19 mouse cellular contexts compared by ENCODE assay signal in genomic region chr4:126027980-126028379, GRCm38 (mm10). TPM values are rescaled to one million over a fixed set of nuclear protein-coding genes. Genes with fewer than 3 reads are reported as not detected.
A peak's percentile ranks its signal among the peaks of the same experiment; 100 is the strongest.
DNase-seq lines count a peak whose midpoint lies in the region; ATAC-seq and TF ChIP-seq lines count a peak whose summit lies in the region.
"Had no signal": no experiment of that assay in that cellular context is flagged by ENCODE, and none has a peak within 500 bp of the region (broad histone marks: within the 10 kb centered on the region; RNA-seq: fewer than 3 reads in every experiment).

No protein-coding gene starts in this region.

- whole genome bisulfite sequencing in liver, postnatal 0 days (ENCODE audit: insufficient replicate concordance) = 38% methylated on average over 3 of the region's 3 CpGs
- WGBS in liver, embryonic 14.5 days (ENCODE audit: insufficient replicate concordance) = 13% methylated on average over 3 of the region's 3 CpGs

- ATAC-seq in liver, postnatal 0 days = no peak
- ATAC-seq in granulocyte monocyte progenitor cell, adult 5-6 weeks (replicated peaks; ENCODE audit: poor library complexity, severe bottlenecking) = peak; percentile 23; the same call in 1 of the 2 replicates
- peak; percentile 37; the same call in 1 of the 2 replicates for ATAC-seq in liver, embryonic 14.5 days (ENCODE audit: insufficient read depth)
- ATAC-seq: forebrain, embryonic 16.5 days had no signal

- H3K4me3 ChIP-seq in liver, postnatal 0 days (ENCODE audit: low read depth, low read length) = no peak overlapping the region
- H3K4me3 ChIP-seq in liver, embryonic 14.5 days (ENCODE audit: insufficient read depth in 1 of 2, low read depth in 2 of 2, low read length in 2 of 2) = no peak overlapping the region
- H3K4me3 ChIP-seq: embryonic facial prominence, embryonic 13.5 days; forebrain, embryonic 12.5 days; heart, embryonic 13.5 days; hindbrain, embryonic 15.5 days had no signal

- TF ChIP-seq EP300 in liver, postnatal 0 days (IDR thresholded peaks at IDR 0.05; ENCODE audit: low read depth) = no peak
- TF ChIP-seq EP300 in liver, embryonic 14.5 days (IDR thresholded peaks at IDR 0.05; ENCODE audit: low read depth) = no peak

- no peak overlapping the region for H3K9ac ChIP-seq in liver, postnatal 0 days (replicated peaks)
- H3K9ac ChIP-seq in liver, embryonic 14.5 days (replicated peaks) = no peak overlapping the region
- H3K9ac ChIP-seq: embryonic facial prominence, embryonic 13.5 days; forebrain, embryonic 12.5 days; heart, embryonic 13.5 days; hindbrain, embryonic 15.5 days had no signal

- no peaks in the 10 kb centered on the region for H3K36me3 ChIP-seq in liver, postnatal 0 days (replicated peaks; ENCODE audit: insufficient read depth, low read length)
- no peaks in the 10 kb centered on the region for H3K36me3 ChIP-seq in liver, embryonic 14.5 days (replicated peaks; ENCODE audit: control insufficient read depth, insufficient read depth, low read depth)
- H3K36me3 ChIP-seq: embryonic facial prominence, embryonic 13.5 days; forebrain, embryonic 12.5 days; heart, embryonic 13.5 days; hindbrain, embryonic 15.5 days had no signal

- no peaks in the 10 kb centered on the region for H3K4me1 ChIP-seq in liver, postnatal 0 days (ENCODE audit: insufficient read depth)
- H3K4me1 ChIP-seq in liver, embryonic 14.5 days (replicated peaks; ENCODE audit: control insufficient read depth in 2 of 2, insufficient read depth in 2 of 2, low read length in 1 of 2) = peaks cover 0 to 11% of the 10 kb centered on the region in 2 experiments; a peak in 2 of 4 replicates
- H3K4me1 ChIP-seq: embryonic facial prominence, embryonic 13.5 days; forebrain, embryonic 12.5 days; heart, embryonic 13.5 days; hindbrain, embryonic 15.5 days had no signal

- no peaks in the 10 kb centered on the region for H3K27me3 ChIP-seq in liver, postnatal 0 days (ENCODE audit: insufficient read depth, low read length)
- no peaks in the 10 kb centered on the region for H3K27me3 ChIP-seq in liver, embryonic 14.5 days (ENCODE audit: control insufficient read depth, insufficient read depth, low read length)
- H3K27me3 ChIP-seq: embryonic facial prominence, embryonic 13.5 days; forebrain, embryonic 12.5 days; hindbrain, embryonic 15.5 days had no signal

- H3K27ac ChIP-seq in liver, postnatal 0 days (ENCODE audit: low read depth) = no peak overlapping the region
- no peak overlapping the region for H3K27ac ChIP-seq in liver, embryonic 14.5 days
- H3K27ac ChIP-seq: embryonic facial prominence, embryonic 13.5 days; forebrain, embryonic 12.5 days; heart, embryonic 13.5 days; hindbrain, embryonic 15.5 days had no signal

- H3K4me2 ChIP-seq in liver, postnatal 0 days (ENCODE audit: low read depth, low read length) = no peak overlapping the region
- H3K4me2 ChIP-seq in liver, embryonic 14.5 days (ENCODE audit: low read depth) = no peak overlapping the region
- H3K4me2 ChIP-seq: embryonic facial prominence, embryonic 13.5 days; forebrain, embryonic 12.5 days; heart, embryonic 13.5 days; hindbrain, embryonic 15.5 days had no signal

- DNase-seq in liver = peak; percentile 28
- no peak for DNase-seq in liver, postnatal 0 days
- no peak for DNase-seq in liver, embryonic 14.5 days (ENCODE audit: low read depth in 3 of 3, low spot score in 3 of 3)
- no peak for DNase-seq in cerebellum, postnatal 10 days
- no peak for DNase-seq in left cerebral cortex, adult 8-10 months (ENCODE audit: low spot score in 2 of 2)
- no peak for DNase-seq in T-cell, adult 2 months (ENCODE audit: low spot score)
- no peak for DNase-seq in adrenal gland, adult 8-10 months
- DNase-seq: adrenal gland, postnatal 25 days; cerebellum, adult 2 months; gastrocnemius, postnatal 14 days; heart, postnatal 36 days had no signal

- TF ChIP-seq CTCF in liver, postnatal 0 days (IDR thresholded peaks at IDR 0.05; ENCODE audit: low read depth) = no peak
- no peak for TF ChIP-seq CTCF in liver, embryonic 14.5 days (IDR thresholded peaks at IDR 0.05; ENCODE audit: low read depth)

- H3K9me3 ChIP-seq in liver, postnatal 0 days (ENCODE audit: low read length) = no peaks in the 10 kb centered on the region
- H3K9me3 ChIP-seq in liver, embryonic 14.5 days (ENCODE audit: control insufficient read depth, low read length) = no peaks in the 10 kb centered on the region
- H3K9me3 ChIP-seq: embryonic facial prominence, embryonic 13.5 days; forebrain, embryonic 12.5 days; heart, embryonic 13.5 days; hindbrain, embryonic 15.5 days had no signal

RNA-seq across cellular contexts. Expression of gene Csf3r, which starts 3.6 kb away (rescaled TPM):
- polyA plus RNA-seq in liver, postnatal 0 days (2015; fragmentation: Nextera tagmentation; extraction: Ambion mirVana) = 2.3 and 2.8 TPM in 2 replicates
- total RNA-seq in granulocyte monocyte progenitor cell, adult 5-6 weeks (2014; fragmentation: Nextera tagmentation) = 111 and 141 TPM in 2 replicates
- total RNA-seq in granulocyte monocyte progenitor cell, adult 5-6 weeks (2017) = 81.6 and 90.2 TPM in 2 replicates
- polyA plus RNA-seq in liver, embryonic 14.5 days (2012; rRNA removed) = 3.1 and 3.6 TPM in 2 replicates
- 2.1 and 2.7 TPM in 2 replicates for polyA plus RNA-seq in liver, embryonic 14.5 days (2014; fragmentation: Nextera tagmentation; extraction: Ambion mirVana)
- 10 to 100 TPM in 2 of 4 experiments, 1 to 10 TPM in 2; 4.4 to 24.6 (median 11.5) TPM for total RNA-seq in left cerebral cortex, adult 8-10 months (2022)
- total RNA-seq in adrenal gland, adult 8-10 months (2022) = 1 to 10 TPM; 1.3 to 3.6 (median 2.8) TPM
- polyA plus RNA-seq: C2C12; hindbrain, embryonic 11.5 days had no signal

RNA-seq across cellular contexts. Expression of gene Mrps15, which starts 18.7 kb away (rescaled TPM):
- 57.2 and 58.1 TPM in 2 replicates for polyA plus RNA-seq in liver, postnatal 0 days (2015; fragmentation: Nextera tagmentation; extraction: Ambion mirVana)
- total RNA-seq in granulocyte monocyte progenitor cell, adult 5-6 weeks (2014; fragmentation: Nextera tagmentation) = 135 and 152 TPM in 2 replicates
- 64.2 and 89.9 TPM in 2 replicates for total RNA-seq in granulocyte monocyte progenitor cell, adult 5-6 weeks (2017)
- 23.3 and 41.3 TPM in 2 replicates for polyA plus RNA-seq in liver, embryonic 14.5 days (2012; rRNA removed)
- 88.4 and 99.5 TPM in 2 replicates for polyA plus RNA-seq in liver, embryonic 14.5 days (2014; fragmentation: Nextera tagmentation; extraction: Ambion mirVana)
- total RNA-seq in left cerebral cortex, adult 8-10 months (2022) = 10 to 100 TPM; 47.9 to 55.3 (median 51.5) TPM
- 10 to 100 TPM; 64.2 to 74.4 (median 69.4) TPM for total RNA-seq in adrenal gland, adult 8-10 months (2022)

RNA-seq across cellular contexts. Expression of gene Oscp1, which starts 30.4 kb away (rescaled TPM):
- polyA plus RNA-seq in liver, postnatal 0 days (2015; fragmentation: Nextera tagmentation; extraction: Ambion mirVana) = 0.90 and 1.5 TPM in 2 replicates
- total RNA-seq in granulocyte monocyte progenitor cell, adult 5-6 weeks (2014; fragmentation: Nextera tagmentation) = 4.6 and 12.2 TPM in 2 replicates
- 4.4 and 20.5 TPM in 2 replicates for total RNA-seq in granulocyte monocyte progenitor cell, adult 5-6 weeks (2017)
- 0.29 and 0.31 TPM in 2 replicates for polyA plus RNA-seq in liver, embryonic 14.5 days (2012; rRNA removed)
- 1.4 and 1.8 TPM in 2 replicates for polyA plus RNA-seq in liver, embryonic 14.5 days (2014; fragmentation: Nextera tagmentation; extraction: Ambion mirVana)
- total RNA-seq in left cerebral cortex, adult 8-10 months (2022) = 10 to 100 TPM; 56.3 to 72.2 (median 62.4) TPM
- total RNA-seq in adrenal gland, adult 8-10 months (2022) = 10 to 100 TPM in 2 of 4 experiments, 1 to 10 TPM in 2; 7.5 to 20.9 (median 14.9) TPM
